Mouse (Mus musculus): ENCODE results near the gene Wfikkn1. TPM values are rescaled to one million over a fixed set of nuclear protein-coding genes. Genes with fewer than 3 reads are reported as not detected.

Gene Wfikkn1
- polyA plus RNA-seq, 1 experiment from 2014 or later = 0.68 TPM

DNA sequence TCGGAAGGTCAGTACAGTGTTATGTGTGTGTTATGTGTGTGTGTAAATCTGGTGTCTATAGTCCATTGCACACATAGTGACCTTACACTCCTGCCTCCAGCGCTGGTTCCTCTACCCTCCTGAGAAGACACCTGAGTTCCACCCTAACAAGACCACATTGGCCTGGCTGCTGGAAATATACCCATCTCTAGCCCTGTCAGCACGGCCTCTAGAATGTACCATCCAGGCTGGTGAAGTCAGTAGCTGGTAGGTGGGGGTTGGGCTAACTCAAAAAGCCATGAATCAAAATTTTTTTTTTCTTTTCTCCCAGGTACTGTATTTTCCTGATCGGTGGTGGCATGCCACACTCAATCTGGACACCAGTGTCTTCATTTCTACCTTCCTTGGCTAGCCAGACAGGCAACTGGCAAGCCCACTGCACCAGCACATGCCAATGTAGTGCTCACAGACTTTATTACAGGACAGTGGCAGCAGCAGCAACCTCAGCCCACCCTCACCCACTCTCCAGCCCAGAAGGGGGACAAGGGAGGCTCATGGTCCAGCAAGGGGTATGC, 50.4 kb downstream of the Wfikkn1 start:
- no peak overlapping the region for H3K27ac ChIP-seq (replicated peaks; ENCODE audit: low read depth, low read length)
- no peak overlapping the region for H3K9ac ChIP-seq (ENCODE audit: low read length)
- ATAC-seq (ENCODE audit: insufficient number of reproducible peaks, low FRiP score, low TSS enrichment, low read depth) = no peak
- peaks cover 34% of the 10 kb centered on the region for H3K4me1 ChIP-seq (ENCODE audit: control insufficient read depth, insufficient read depth, low read length)
- DNase-seq (ENCODE audit: low spot score) = no peak
- peak overlapping the region; percentile 85 for H3K4me2 ChIP-seq (ENCODE audit: low read depth, severe bottlenecking)
- 89% methylated on average over 4 of the region's 4 CpGs for WGBS
- no peaks in the 10 kb centered on the region for H3K27me3 ChIP-seq (ENCODE audit: control insufficient read depth, insufficient read depth, low read length)
- peak overlapping the region; percentile 7; the same call in 1 of the 2 replicates for H3K4me3 ChIP-seq (ENCODE audit: low read depth, low read length)
- H3K9me3 ChIP-seq (ENCODE audit: control insufficient read depth, low read length) = no peaks in the 10 kb centered on the region
- peaks cover 21% of the 10 kb centered on the region for H3K36me3 ChIP-seq (ENCODE audit: control insufficient read depth, insufficient read depth, low read length)

DNA sequence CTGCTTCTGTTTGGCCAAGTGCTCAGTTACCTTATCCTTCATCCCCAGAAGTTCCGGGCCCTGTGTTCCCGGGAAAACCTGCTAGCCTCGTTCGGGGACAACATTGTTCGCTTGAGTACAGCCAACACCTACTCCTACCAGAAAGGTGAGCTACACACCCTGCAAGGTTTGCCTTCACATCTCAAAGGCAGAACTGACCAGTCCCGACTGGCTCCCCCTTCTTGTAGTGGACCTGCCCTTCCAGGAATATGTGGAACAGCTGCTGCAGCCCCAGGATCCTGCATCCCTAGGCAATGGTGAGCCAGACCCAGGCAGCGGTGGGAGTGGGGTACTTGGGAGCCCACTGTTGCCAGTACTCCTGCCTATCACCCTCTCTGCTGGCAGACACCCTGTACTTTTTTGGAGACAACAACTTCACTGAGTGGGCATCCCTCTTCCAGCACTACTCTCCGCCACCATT, 51.1 kb downstream of the Wfikkn1 start:
- Histone ChIP-seq H3K4me2 (ENCODE audit: low read depth, severe bottlenecking) (peak overlapping the region; percentile 85), H3K9ac (ENCODE audit: low read length) (peak overlapping the region; percentile 71), H3K4me3 (ENCODE audit: low read depth, low read length) (peak overlapping the region; percentile 48), H3K9me3 (ENCODE audit: control insufficient read depth, low read length) (no peaks in the 10 kb centered on the region), H3K27me3 (ENCODE audit: control insufficient read depth, insufficient read depth, low read length) (no peaks in the 10 kb centered on the region), H3K36me3 (ENCODE audit: control insufficient read depth, insufficient read depth, low read length) (peaks cover 17% of the 10 kb centered on the region), H3K27ac (replicated peaks; ENCODE audit: low read depth, low read length) (peak overlapping the region; percentile 63), H3K4me1 (ENCODE audit: control insufficient read depth, insufficient read depth, low read length) (peaks cover 37% of the 10 kb centered on the region)
- DNase-seq (ENCODE audit: low spot score) = peak; percentile 42
- ATAC-seq (ENCODE audit: insufficient number of reproducible peaks, low FRiP score, low TSS enrichment, low read depth) = no peak
- WGBS = 50% methylated on average over 8 of the region's 8 CpGs

DNA sequence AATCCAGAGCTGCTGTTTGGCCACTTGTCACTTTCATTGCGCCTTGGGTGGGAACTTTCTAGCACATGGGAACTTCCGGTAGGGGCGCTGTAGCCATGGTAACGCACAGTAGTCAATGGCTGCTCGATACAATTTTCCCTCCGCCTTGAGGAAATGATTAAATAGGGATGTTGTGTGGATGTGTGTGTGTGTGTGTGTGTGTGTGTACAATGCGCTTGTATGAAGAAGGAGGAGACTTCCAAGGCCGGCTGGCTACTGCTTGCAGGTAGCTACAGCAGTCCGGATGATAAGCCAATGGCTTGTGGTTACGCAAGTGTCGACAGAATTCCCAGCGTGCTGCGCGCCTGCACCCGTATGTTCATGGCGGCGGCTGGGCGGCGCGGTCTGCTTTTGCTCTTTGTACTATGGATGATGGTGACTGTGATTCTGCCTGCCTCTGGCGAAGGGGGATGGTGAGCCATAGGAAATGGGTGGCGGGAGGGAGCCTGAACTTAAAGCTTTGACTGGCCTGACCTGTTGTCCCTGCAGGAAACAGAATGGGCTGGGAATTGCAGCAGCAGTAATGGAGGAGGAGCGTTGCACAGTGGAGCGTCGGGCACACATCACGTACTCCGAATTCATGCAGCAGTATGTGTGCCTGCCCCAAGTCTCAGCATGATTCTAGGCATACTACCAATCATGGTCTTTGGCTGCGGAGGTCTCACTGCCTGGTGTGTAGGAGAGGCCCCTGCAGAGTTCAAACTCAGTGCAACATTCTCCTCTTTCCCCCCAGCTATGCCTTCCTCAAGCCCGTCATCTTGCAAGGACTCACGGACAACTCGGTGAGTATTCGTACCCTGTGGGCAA, 51.7 kb downstream of the Wfikkn1 start, which contains the start of gene Jmjd8:
Gene Jmjd8, plus strand, starts transcription at position 156 of the 846 bp plus-strand sequence.
- DNase-seq (ENCODE audit: low spot score) = peak; percentile 86
- peak within 1 kb of the TSS; percentile 85 for H3K4me2 ChIP-seq (ENCODE audit: low read depth, severe bottlenecking)
- peak; percentile 27; the same call in 1 of the 2 replicates for ATAC-seq (ENCODE audit: insufficient number of reproducible peaks, low FRiP score, low TSS enrichment, low read depth)
- H3K4me3 ChIP-seq (ENCODE audit: low read depth, low read length) = peak within 1 kb of the TSS; percentile 48
- peaks cover 36% of the 10 kb centered on the region for H3K4me1 ChIP-seq (ENCODE audit: control insufficient read depth, insufficient read depth, low read length)
- 1% methylated on average over 32 of the region's 32 CpGs for WGBS
- H3K27me3 ChIP-seq (ENCODE audit: control insufficient read depth, insufficient read depth, low read length) = no peaks in the 10 kb centered on the region
- peak within 1 kb of the TSS; percentile 63 for H3K27ac ChIP-seq (replicated peaks; ENCODE audit: low read depth, low read length)
- no peaks in the 10 kb centered on the region for H3K9me3 ChIP-seq (ENCODE audit: control insufficient read depth, low read length)
- peak within 1 kb of the TSS; percentile 71 for H3K9ac ChIP-seq (ENCODE audit: low read length)
- H3K36me3 ChIP-seq (ENCODE audit: control insufficient read depth, insufficient read depth, low read length) = peaks cover 17% of the 10 kb centered on the region

DNA sequence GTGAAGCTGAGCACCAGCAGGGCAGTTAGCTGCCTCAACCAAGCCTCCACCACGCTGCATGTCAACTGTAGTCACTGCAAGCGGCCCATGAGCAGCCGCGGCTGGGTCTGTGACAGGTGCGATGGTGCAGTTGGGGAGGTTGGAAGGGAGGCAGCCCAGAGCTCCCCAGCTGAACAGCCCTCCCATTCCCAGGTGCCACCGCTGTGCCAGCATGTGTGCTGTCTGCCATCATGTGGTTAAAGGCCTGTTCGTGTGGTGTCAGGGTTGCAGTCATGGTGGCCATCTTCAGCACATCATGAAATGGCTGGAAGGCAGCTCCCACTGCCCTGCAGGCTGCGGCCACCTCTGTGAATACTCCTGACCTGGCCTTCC, 52.4 kb downstream of the Wfikkn1 start:
- WGBS = 86% methylated on average over 8 of the region's 8 CpGs
- ATAC-seq (ENCODE audit: insufficient number of reproducible peaks, low FRiP score, low TSS enrichment, low read depth) (no peak), DNase-seq (ENCODE audit: low spot score) (no peak)
- peak overlapping the region; percentile 71; the same call in 1 of the 2 replicates for H3K9ac ChIP-seq (ENCODE audit: low read length)
- no peaks in the 10 kb centered on the region for H3K9me3 ChIP-seq (ENCODE audit: control insufficient read depth, low read length)
- H3K27ac ChIP-seq (replicated peaks; ENCODE audit: low read depth, low read length) = 0 out of 2 replicates have a peak overlapping the region, but pooled peaks have one; percentile 18
- no peaks in the 10 kb centered on the region for H3K27me3 ChIP-seq (ENCODE audit: control insufficient read depth, insufficient read depth, low read length)
- H3K4me1 ChIP-seq (ENCODE audit: control insufficient read depth, insufficient read depth, low read length) = peaks cover 34% of the 10 kb centered on the region
- peak overlapping the region; percentile 48 for H3K4me3 ChIP-seq (ENCODE audit: low read depth, low read length)
- H3K36me3 ChIP-seq (ENCODE audit: control insufficient read depth, insufficient read depth, low read length) = peaks cover 17% of the 10 kb centered on the region
- peak overlapping the region; percentile 85 for H3K4me2 ChIP-seq (ENCODE audit: low read depth, severe bottlenecking)

Small RNA genes lying within 50 kb of the gene (microRNA-seq; reads per million reads assigned to microRNA genes)
- not detected for gene Mir3082

Other genes with a start within 250 kb of the Wfikkn1 start
- gene Gng13, start 163.7 kb downstream of the Wfikkn1 start, polyA plus RNA-seq (2014; fragmentation: Nextera tagmentation; extraction: Ambion mirVana) = 3.2 and 9.7 TPM in 2 replicates
- 29.1 and 31.5 TPM in 2 replicates for gene Chtf18, start 153.4 kb downstream of the Wfikkn1 start, polyA plus RNA-seq (2014; fragmentation: Nextera tagmentation; extraction: Ambion mirVana)
- gene Rpusd1, start 153.2 kb downstream of the Wfikkn1 start, polyA plus RNA-seq (2014; fragmentation: Nextera tagmentation; extraction: Ambion mirVana) = 20.4 and 23.4 TPM in 2 replicates
- not detected in 2 replicates for gene Mslnl, start 144.8 kb downstream of the Wfikkn1 start, polyA plus RNA-seq (2014; fragmentation: Nextera tagmentation; extraction: Ambion mirVana)
- 0.14 and 0.24 TPM in 2 replicates for gene Msln, start 126.5 kb downstream of the Wfikkn1 start, polyA plus RNA-seq (2014; fragmentation: Nextera tagmentation; extraction: Ambion mirVana)
- 21.8 and 23.6 TPM in 2 replicates for gene Narfl, start 107.1 kb downstream of the Wfikkn1 start, polyA plus RNA-seq (2014; fragmentation: Nextera tagmentation; extraction: Ambion mirVana)
- 62.7 and 68.0 TPM in 2 replicates for gene Haghl, start 95.2 kb downstream of the Wfikkn1 start, polyA plus RNA-seq (2014; fragmentation: Nextera tagmentation; extraction: Ambion mirVana)
- 0.11 and 0.16 TPM in 2 replicates for gene Ccdc78, start 94.3 kb downstream of the Wfikkn1 start, polyA plus RNA-seq (2014; fragmentation: Nextera tagmentation; extraction: Ambion mirVana)
- 52.3 and 53.4 TPM in 2 replicates for gene Fam173a, start 88.0 kb downstream of the Wfikkn1 start, polyA plus RNA-seq (2014; fragmentation: Nextera tagmentation; extraction: Ambion mirVana)
- 0.29 TPM in 1 of 2 replicates, not detected in the other for gene AC134908.4, start 85.2 kb downstream of the Wfikkn1 start, polyA plus RNA-seq (2014; fragmentation: Nextera tagmentation; extraction: Ambion mirVana)
- gene Metrn, start 83.7 kb downstream of the Wfikkn1 start, polyA plus RNA-seq (2014; fragmentation: Nextera tagmentation; extraction: Ambion mirVana) = 13.3 and 15.0 TPM in 2 replicates
- 1.4 and 1.5 TPM in 2 replicates for gene Fbxl16, start 71.8 kb downstream of the Wfikkn1 start, polyA plus RNA-seq (2014; fragmentation: Nextera tagmentation; extraction: Ambion mirVana)
- 27.7 and 27.9 TPM in 2 replicates for gene Wdr24, start 57.2 kb downstream of the Wfikkn1 start, polyA plus RNA-seq (2014; fragmentation: Nextera tagmentation; extraction: Ambion mirVana)
- 45.5 and 55.0 TPM in 2 replicates for gene Jmjd8, start 52.0 kb downstream of the Wfikkn1 start, polyA plus RNA-seq (2014; fragmentation: Nextera tagmentation; extraction: Ambion mirVana)
- gene Stub1, start 47.5 kb downstream of the Wfikkn1 start, polyA plus RNA-seq (2014; fragmentation: Nextera tagmentation; extraction: Ambion mirVana) = 341 and 353 TPM in 2 replicates
- 1.2 TPM in 2 replicates for gene Rhbdl1, start 43.6 kb downstream of the Wfikkn1 start, polyA plus RNA-seq (2014; fragmentation: Nextera tagmentation; extraction: Ambion mirVana)
- 0.77 and 0.95 TPM in 2 replicates for gene Gm20683, start 39.1 kb downstream of the Wfikkn1 start, polyA plus RNA-seq (2014; fragmentation: Nextera tagmentation; extraction: Ambion mirVana)
- gene Rhot2, start 36.0 kb downstream of the Wfikkn1 start, polyA plus RNA-seq (2014; fragmentation: Nextera tagmentation; extraction: Ambion mirVana) = 9.4 and 10.7 TPM in 2 replicates
- gene Wdr90, start 19.4 kb downstream of the Wfikkn1 start, polyA plus RNA-seq (2014; fragmentation: Nextera tagmentation; extraction: Ambion mirVana) = 19.3 and 22.4 TPM in 2 replicates
- 7.8 and 10.7 TPM in 2 replicates for gene Mcrip2, start 12.1 kb downstream of the Wfikkn1 start, polyA plus RNA-seq (2014; fragmentation: Nextera tagmentation; extraction: Ambion mirVana)
- gene Mettl26, start 5.8 kb downstream of the Wfikkn1 start, polyA plus RNA-seq (2014; fragmentation: Nextera tagmentation; extraction: Ambion mirVana) = 55.9 and 60.9 TPM in 2 replicates
- 19.2 and 19.7 TPM in 2 replicates for gene Rab40c, start 38.9 kb upstream of the Wfikkn1 start, polyA plus RNA-seq (2014; fragmentation: Nextera tagmentation; extraction: Ambion mirVana)
- gene Pigq, start 64.1 kb upstream of the Wfikkn1 start, polyA plus RNA-seq (2014; fragmentation: Nextera tagmentation; extraction: Ambion mirVana) = 50.9 and 52.8 TPM in 2 replicates
- 0.27 TPM in 1 of 2 replicates, not detected in the other for gene Nhlrc4, start 64.1 kb upstream of the Wfikkn1 start, polyA plus RNA-seq (2014; fragmentation: Nextera tagmentation; extraction: Ambion mirVana)
- gene A930017K11Rik, start 71.7 kb upstream of the Wfikkn1 start, polyA plus RNA-seq (2014; fragmentation: Nextera tagmentation; extraction: Ambion mirVana) = 0.18 and 0.33 TPM in 2 replicates
- 23.8 and 25.7 TPM in 2 replicates for gene Capn15, start 104.9 kb upstream of the Wfikkn1 start, polyA plus RNA-seq (2014; fragmentation: Nextera tagmentation; extraction: Ambion mirVana)
- gene Rab11fip3, start 188.7 kb upstream of the Wfikkn1 start, polyA plus RNA-seq (2014; fragmentation: Nextera tagmentation; extraction: Ambion mirVana) = 15.9 and 17.4 TPM in 2 replicates
- 19.0 and 22.3 TPM in 2 replicates for gene Decr2, start 209.5 kb upstream of the Wfikkn1 start, polyA plus RNA-seq (2014; fragmentation: Nextera tagmentation; extraction: Ambion mirVana)
- gene Nme4, start 214.7 kb upstream of the Wfikkn1 start, polyA plus RNA-seq (2014; fragmentation: Nextera tagmentation; extraction: Ambion mirVana) = 111 and 122 TPM in 2 replicates
- gene Tmem8, start 232.4 kb upstream of the Wfikkn1 start, polyA plus RNA-seq (2014; fragmentation: Nextera tagmentation; extraction: Ambion mirVana) = 0.40 and 0.55 TPM in 2 replicates
- gene Mrpl28, start 242.6 kb upstream of the Wfikkn1 start, polyA plus RNA-seq (2014; fragmentation: Nextera tagmentation; extraction: Ambion mirVana) = 259 and 283 TPM in 2 replicates